Mouse (Mus musculus) left cerebral cortex, postnatal 25 days (tissue): ENCODE results near the gene D930007J09Rik. TPM values are rescaled to one million over a fixed set of nuclear protein-coding genes. Genes with fewer than 3 reads are reported as not detected.

ENCODE experiments used
- DNase-seq, 2 experiments: peaks; one replicate each; pipeline ENCODE4 v3.0.0; 2022; ENCODE audit warnings: low spot score in 2 of 2, mixed read lengths in 1 of 2
- intact Hi-C: fragments of 180-260 bp; cut with DNase I; formaldehyde crosslinking; loops from one replicate; pipeline ENCODE4 v1.15.1; 2025
- total RNA-seq, 2 experiments: library from RNA; stranded (reverse); gene quantifications; 2 replicates each; pipeline ENCODE4 v1.2.3; 2021

D930007J09Rik gene
- 1 to 10 TPM; 1.1 to 1.7 TPM for total RNA-seq

GRCm38 (mm10) chr13:32802259-32803081 lies at the start of gene D930007J09Rik:
D930007J09Rik (minus strand) TSS chr13:32802849.
- intact Hi-C loops, result no loop called here
- peak; percentile 62 to 68 for DNase-seq

GRCm38 (mm10) chr13:32851967-32852366 lies 49.3 kb upstream of the D930007J09Rik start:
- intact Hi-C loops, result no loop called here
- peak; percentile 51 to 56 for DNase-seq

- DNase-seq, result no peak
- intact Hi-C loops, result no loop called here
These were observed 48.2 kb upstream of the D930007J09Rik start, which contains the start of gene Serpinb1a for GRCm38 (mm10) chr13:32850668-32851404. Serpinb1a (minus strand) TSS chr13:32851185.

- intact Hi-C loops, result no loop called here
- no peak for DNase-seq
These were observed 47.5 kb upstream of the D930007J09Rik start for GRCm38 (mm10) chr13:32850156-32850555.

GRCm38 (mm10) chr13:32849531-32850123 lies 47.0 kb upstream of the D930007J09Rik start:
- no peak for DNase-seq
- intact Hi-C loops, result no loop called here

GRCm38 (mm10) chr13:32849092-32849491 lies 46.4 kb upstream of the D930007J09Rik start:
- intact Hi-C loops, result no loop called here
- no peak for DNase-seq

GRCm38 (mm10) chr13:32846221-32846620 lies 43.6 kb upstream of the D930007J09Rik start:
- intact Hi-C loops, result no loop called here
- DNase-seq, result no peak

GRCm38 (mm10) chr13:32841349-32841748 lies 38.7 kb upstream of the D930007J09Rik start:
- DNase-seq, result no peak
- intact Hi-C loops, result no loop called here

GRCm38 (mm10) chr13:32839314-32839713 lies 36.7 kb upstream of the D930007J09Rik start:
- intact Hi-C loops, result no loop called here
- peak in 1 of 2 experiments; percentile 22 for DNase-seq

- intact Hi-C loops, result no loop called here
- no peak for DNase-seq
These were observed 31.9 kb upstream of the D930007J09Rik start for GRCm38 (mm10) chr13:32834513-32834912.

GRCm38 (mm10) chr13:32833237-32833636 lies 30.6 kb upstream of the D930007J09Rik start:
- intact Hi-C loops, result no loop called here
- DNase-seq, result peak in 1 of 2 experiments; percentile 16

GRCm38 (mm10) chr13:32832776-32833175 lies 30.1 kb upstream of the D930007J09Rik start:
- no peak for DNase-seq
- intact Hi-C loops, result no loop called here

- intact Hi-C loops, result no loop called here
- DNase-seq, result no peak
These were observed 29.0 kb upstream of the D930007J09Rik start for GRCm38 (mm10) chr13:32831505-32832273.

- intact Hi-C loops, result no loop called here
- no peak for DNase-seq
These were observed 26.2 kb upstream of the D930007J09Rik start for GRCm38 (mm10) chr13:32828886-32829285.

- DNase-seq, result peak; percentile 37 to 48
- intact Hi-C loops, result no loop called here
These were observed 25.3 kb upstream of the D930007J09Rik start for GRCm38 (mm10) chr13:32827951-32828350.

- DNase-seq, result no peak
- intact Hi-C loops, result no loop called here
These were observed 24.6 kb upstream of the D930007J09Rik start for GRCm38 (mm10) chr13:32827111-32827822.

GRCm38 (mm10) chr13:32825546-32825945 lies 22.9 kb upstream of the D930007J09Rik start:
- intact Hi-C loops, result no loop called here
- DNase-seq, result no peak

GRCm38 (mm10) chr13:32824377-32825330 lies 22.0 kb upstream of the D930007J09Rik start:
- intact Hi-C loops, result no loop called here
- no peak for DNase-seq
